Mouse (Mus musculus) gonadal fat pad, adult 2 months (tissue): ENCODE data around the gene Sat2. TPM values are rescaled to one million over a fixed set of nuclear protein-coding genes. Genes with fewer than 3 reads are reported as not detected.

Experiments used
- DNase-seq: peaks from one replicate; pipeline ENCODE4 v3.0.0-alpha.2; 2012; ENCODE audit warnings: low read depth
- polyA plus RNA-seq: library from polyadenylated mRNA; depleted of rRNA; stranded (reverse); fragments of >200 nt; gene quantifications from 2 replicates; pipeline ENCODE4 v1.2.3, GENCODE M21; 2012; rRNA removed

Gene Sat2
- polyA plus RNA-seq, 1 experiment = 10.3 TPM

DNA sequence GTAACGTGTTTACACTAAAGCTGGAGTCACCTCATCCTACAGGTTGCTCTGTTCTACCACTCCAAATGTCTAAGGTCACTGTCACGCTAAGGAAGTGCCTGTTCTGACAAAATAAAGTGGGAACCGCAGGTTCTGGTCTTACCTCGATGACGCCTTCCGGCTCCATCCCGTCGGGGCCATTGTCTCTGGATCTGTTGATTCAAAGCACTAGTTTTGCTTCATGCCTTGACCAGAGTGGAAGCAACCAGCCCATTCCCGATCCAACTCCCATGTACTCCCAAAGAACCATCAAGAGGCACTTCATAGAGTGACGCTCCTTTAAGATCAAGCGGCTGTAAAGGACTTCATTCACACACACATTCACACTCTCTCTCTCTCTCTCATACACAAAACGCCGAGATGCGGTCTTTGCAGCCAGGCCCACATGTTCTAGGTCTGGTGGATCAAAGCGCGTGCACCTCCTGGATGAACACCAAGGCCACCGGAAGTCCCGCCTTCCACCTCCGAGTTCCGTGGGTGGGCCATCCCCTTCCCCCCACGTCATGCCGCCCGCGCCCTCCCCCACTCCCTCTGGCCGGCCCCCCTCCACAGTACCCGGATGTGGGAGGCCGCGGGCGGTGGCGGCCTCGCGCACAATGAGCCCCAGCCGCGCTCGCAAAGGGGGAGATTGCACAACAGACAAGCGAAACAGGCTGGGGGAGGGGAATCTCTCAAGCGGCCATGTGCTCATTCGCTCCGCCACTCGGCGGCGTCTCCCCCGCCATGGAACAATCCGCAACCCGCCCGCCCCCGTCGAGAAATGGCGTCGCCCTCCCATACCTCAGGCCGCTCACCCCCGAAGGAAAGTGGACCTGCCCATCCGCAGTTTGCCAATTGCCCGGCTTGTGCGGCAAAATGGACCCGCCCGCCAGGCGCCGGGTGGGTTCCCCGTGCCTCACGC lies 49.2 kb downstream of the Sat2 start:
- no peak for DNase-seq

DNA sequence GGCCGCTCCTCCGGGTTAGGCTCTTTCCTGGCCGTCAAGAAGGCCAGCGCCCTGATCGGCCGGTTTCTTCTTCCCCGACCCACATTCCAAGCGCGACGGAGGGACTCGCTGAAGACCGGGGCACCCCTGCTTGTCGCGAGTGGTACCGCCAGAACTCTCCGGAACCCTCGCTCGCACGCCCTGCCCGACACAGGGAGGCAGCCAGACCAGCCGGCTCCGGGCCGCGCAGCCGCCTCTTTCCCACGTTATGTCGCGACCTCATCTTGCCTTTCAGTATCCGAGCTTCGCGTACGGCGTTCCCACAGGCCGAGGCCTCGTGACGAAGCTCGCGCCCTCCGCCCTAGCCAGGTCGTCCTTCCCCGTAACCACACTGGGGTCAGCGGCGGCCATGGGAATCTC lies 49.9 kb downstream of the Sat2 start:
- DNase-seq = no peak

DNA sequence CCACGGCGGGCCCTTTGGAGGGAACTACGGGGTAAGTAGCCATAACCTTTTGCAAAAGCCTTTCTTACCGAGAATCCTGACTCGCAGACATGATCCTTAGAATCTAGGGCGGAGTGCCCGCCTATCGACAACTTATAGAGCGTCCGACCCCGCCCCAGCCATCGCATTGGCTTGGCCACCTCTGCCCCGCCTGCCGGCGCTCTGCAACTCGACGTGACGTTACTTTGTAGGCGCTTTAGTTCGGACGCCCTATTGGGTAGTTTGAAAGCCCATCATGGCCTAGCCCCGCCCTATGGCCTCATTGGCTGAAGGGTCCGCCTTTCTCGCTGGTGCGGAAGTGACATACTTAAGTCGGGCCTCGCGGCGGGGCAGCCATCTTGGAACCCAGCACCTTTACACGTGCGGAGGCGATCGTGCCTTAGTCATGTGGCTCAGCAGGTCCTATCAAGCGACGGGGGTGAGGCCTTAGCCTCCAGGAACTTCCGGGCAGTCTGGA lies 50.4 kb downstream of the Sat2 start, which contains the start of gene Eif4a1:
Gene Eif4a1, minus strand, starts transcription at position 213 of the 496 bp plus-strand sequence.
- DNase-seq = no peak

Other genes with a start within 250 kb of the Sat2 start
- 195 and 269 TPM in 2 replicates for gene Naa38, start 226.5 kb upstream of the Sat2 start, polyA plus RNA-seq
- gene Cyb5d1, start 226.4 kb upstream of the Sat2 start, polyA plus RNA-seq = 31.8 and 36.2 TPM in 2 replicates
- gene Tmem88, start 223.8 kb upstream of the Sat2 start, polyA plus RNA-seq = 26.1 and 39.5 TPM in 2 replicates
- 7.3 and 17.3 TPM in 2 replicates for gene Kdm6b, start 208.3 kb upstream of the Sat2 start, polyA plus RNA-seq
- 0.88 and 1.1 TPM in 2 replicates for gene Dnah2, start 72.9 kb upstream of the Sat2 start, polyA plus RNA-seq
- 0.93 and 1.1 TPM in 2 replicates for gene Efnb3, start 61.8 kb upstream of the Sat2 start, polyA plus RNA-seq
- gene Wrap53, start 41.8 kb upstream of the Sat2 start, polyA plus RNA-seq = 13.1 and 14.9 TPM in 2 replicates
- gene Trp53, start 41.7 kb upstream of the Sat2 start, polyA plus RNA-seq = 58.2 and 62.0 TPM in 2 replicates
- 12.5 and 18.1 TPM in 2 replicates for gene Atp1b2, start 16.1 kb upstream of the Sat2 start, polyA plus RNA-seq
- gene Shbg, start 4.1 kb upstream of the Sat2 start, polyA plus RNA-seq = not detected in 2 replicates
- 69.7 and 80.8 TPM in 2 replicates for gene Fxr2, start 11.0 kb downstream of the Sat2 start, polyA plus RNA-seq
- gene Sox15, start 33.3 kb downstream of the Sat2 start, polyA plus RNA-seq = 1.9 and 2.4 TPM in 2 replicates
- 118 and 159 TPM in 2 replicates for gene Mpdu1, start 40.6 kb downstream of the Sat2 start, polyA plus RNA-seq
- gene Cd68, start 44.1 kb downstream of the Sat2 start, polyA plus RNA-seq = 31.8 and 35.9 TPM in 2 replicates
- gene Eif4a1, start 50.4 kb downstream of the Sat2 start, polyA plus RNA-seq = 311 and 352 TPM in 2 replicates
- 58.7 and 72.4 TPM in 2 replicates for gene Senp3, start 60.1 kb downstream of the Sat2 start, polyA plus RNA-seq
- gene Tnfsf13, start 63.8 kb downstream of the Sat2 start, polyA plus RNA-seq = 4.6 and 4.7 TPM in 2 replicates
- gene Tnfsf12, start 73.8 kb downstream of the Sat2 start, polyA plus RNA-seq = 21.3 and 27.6 TPM in 2 replicates
- 4.2 and 4.9 TPM in 2 replicates for gene Tnfsfm13, start 74.1 kb downstream of the Sat2 start, polyA plus RNA-seq
- 18.5 and 48.2 TPM in 2 replicates for gene Polr2a, start 136.6 kb downstream of the Sat2 start, polyA plus RNA-seq
- 0.22 and 0.51 TPM in 2 replicates for gene Slc35g3, start 139.9 kb downstream of the Sat2 start, polyA plus RNA-seq
- gene Zbtb4, start 143.9 kb downstream of the Sat2 start, polyA plus RNA-seq = 30.6 and 32.9 TPM in 2 replicates
- gene Chrnb1, start 173.9 kb downstream of the Sat2 start, polyA plus RNA-seq = 15.3 and 18.3 TPM in 2 replicates
- 6.9 and 7.7 TPM in 2 replicates for gene Fgf11, start 179.8 kb downstream of the Sat2 start, polyA plus RNA-seq
- gene Tmem102, start 183.6 kb downstream of the Sat2 start, polyA plus RNA-seq = 12.9 and 20.5 TPM in 2 replicates
- gene Gm39566, start 193.3 kb downstream of the Sat2 start, polyA plus RNA-seq = 0.18 and 0.47 TPM in 2 replicates
- gene Spem2, start 196.4 kb downstream of the Sat2 start, polyA plus RNA-seq = 6.8 and 9.8 TPM in 2 replicates
- 11.3 and 16.5 TPM in 2 replicates for gene Spem1, start 200.2 kb downstream of the Sat2 start, polyA plus RNA-seq
- gene Nlgn2, start 215.8 kb downstream of the Sat2 start, polyA plus RNA-seq = 19.0 and 23.8 TPM in 2 replicates
- 179 and 279 TPM in 2 replicates for gene Tmem256, start 216.5 kb downstream of the Sat2 start, polyA plus RNA-seq
- gene Plscr3, start 224.4 kb downstream of the Sat2 start, polyA plus RNA-seq = 60.4 and 66.9 TPM in 2 replicates
- gene Tnk1, start 236.7 kb downstream of the Sat2 start, polyA plus RNA-seq = 26.0 and 32.5 TPM in 2 replicates